Mouse (Mus musculus): ENCODE data around the gene Slc36a3. TPM values are rescaled to one million over a fixed set of nuclear protein-coding genes. Genes with fewer than 3 reads are reported as not detected.

The Slc36a3 gene
- total RNA-seq (2021), result not detected
- long read RNA-seq, result 0 reads

DNA sequence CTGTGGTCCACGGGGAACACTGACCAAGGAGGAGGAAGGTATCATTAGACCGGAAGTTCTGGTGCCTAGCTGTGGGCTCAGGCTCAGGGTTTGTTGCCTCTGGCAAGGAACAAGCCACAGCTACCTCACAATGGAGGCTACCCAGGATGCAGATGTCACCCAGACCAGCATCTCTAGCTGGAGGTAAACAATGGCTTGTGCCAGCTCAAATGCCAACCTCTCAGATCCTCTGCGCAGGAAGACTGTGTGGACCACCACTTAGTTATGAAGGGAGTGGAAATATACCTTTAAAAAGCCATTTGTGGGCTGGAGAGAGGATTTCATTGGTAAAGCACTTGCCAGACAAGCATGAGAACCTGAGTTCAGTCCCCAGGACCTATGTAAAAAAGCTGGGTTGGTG is at the start of gene Slc36a3:
Gene Slc36a3, minus strand, starts transcription at position 101 of the 400 bp plus-strand sequence.
- DNase-seq (ENCODE audit: low spot score in 2 of 2), result no peak

- no peak for DNase-seq (ENCODE audit: low spot score in 2 of 2)
Observed at GRCm38 (mm10) chr11:55197740-55198510, 46.4 kb upstream of the Slc36a3 start.

- no peak for DNase-seq (ENCODE audit: low spot score in 2 of 2)
Observed at GRCm38 (mm10) chr11:55197086-55197485, 45.6 kb upstream of the Slc36a3 start.

GRCm38 (mm10) chr11:55190216-55190615 is 38.7 kb upstream of the Slc36a3 start:
- no peak for DNase-seq (ENCODE audit: low spot score in 2 of 2)

DNA sequence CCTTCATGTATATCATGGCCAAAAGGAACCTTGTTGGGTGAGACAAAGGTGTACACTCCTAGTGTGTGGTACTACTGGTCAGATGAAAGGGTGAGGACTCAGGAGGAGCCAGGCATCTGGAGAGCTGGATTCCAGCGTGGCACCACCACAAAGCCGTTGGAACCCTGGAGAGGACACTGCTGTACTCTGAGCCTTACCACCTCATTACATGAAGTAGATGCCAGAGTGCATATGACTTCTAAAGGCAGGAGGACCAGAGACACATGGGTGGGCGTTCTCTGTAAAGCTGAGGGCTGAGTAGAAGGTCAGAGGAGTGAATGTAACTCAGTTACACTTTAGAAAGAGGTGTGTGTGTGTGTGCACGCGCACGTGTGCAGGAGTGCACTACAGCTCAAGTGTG is 36.3 kb upstream of the Slc36a3 start:
- DNase-seq (ENCODE audit: low spot score in 2 of 2), result no peak

GRCm38 (mm10) chr11:55187292-55187691 is 35.8 kb upstream of the Slc36a3 start:
- no peak for DNase-seq (ENCODE audit: low spot score in 2 of 2)

DNA sequence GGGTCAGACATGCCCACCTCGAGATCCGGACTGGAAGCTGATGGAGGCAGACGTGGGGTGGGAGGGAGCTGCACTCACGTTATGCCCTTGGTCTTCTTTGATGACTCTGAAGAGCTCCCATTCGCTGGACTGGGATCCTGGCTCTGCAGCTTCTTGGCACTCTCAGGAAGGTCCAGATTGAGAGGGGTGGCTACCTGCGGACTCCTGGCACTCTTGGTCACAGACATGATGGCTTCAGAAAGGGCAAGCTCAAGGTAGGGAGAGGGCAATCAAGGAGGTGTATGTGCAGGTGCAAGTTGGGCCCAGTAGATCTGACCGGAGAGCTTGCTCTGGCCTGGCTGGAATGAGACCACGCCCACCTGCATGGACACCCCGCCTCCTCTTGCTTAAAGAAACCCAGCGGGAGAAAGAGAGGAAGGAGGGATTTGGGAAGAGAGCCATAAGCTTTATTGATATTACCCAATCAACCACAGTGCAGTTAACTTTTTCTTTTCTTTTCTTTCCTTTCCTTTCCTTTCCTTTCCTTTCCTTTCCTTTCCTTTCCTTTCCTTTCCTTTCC is 33.3 kb upstream of the Slc36a3 start, which contains the start of gene Slc36a2:
Gene Slc36a2, minus strand, starts transcription at position 345 of the 559 bp plus-strand sequence.
- DNase-seq (ENCODE audit: low spot score in 2 of 2), result no peak

GRCm38 (mm10) chr11:55184246-55184645 is 32.7 kb upstream of the Slc36a3 start:
- DNase-seq (ENCODE audit: low spot score in 2 of 2), result no peak

- no peak for DNase-seq (ENCODE audit: low spot score in 2 of 2)
Observed at GRCm38 (mm10) chr11:55183124-55183523, 31.6 kb upstream of the Slc36a3 start.

DNA sequence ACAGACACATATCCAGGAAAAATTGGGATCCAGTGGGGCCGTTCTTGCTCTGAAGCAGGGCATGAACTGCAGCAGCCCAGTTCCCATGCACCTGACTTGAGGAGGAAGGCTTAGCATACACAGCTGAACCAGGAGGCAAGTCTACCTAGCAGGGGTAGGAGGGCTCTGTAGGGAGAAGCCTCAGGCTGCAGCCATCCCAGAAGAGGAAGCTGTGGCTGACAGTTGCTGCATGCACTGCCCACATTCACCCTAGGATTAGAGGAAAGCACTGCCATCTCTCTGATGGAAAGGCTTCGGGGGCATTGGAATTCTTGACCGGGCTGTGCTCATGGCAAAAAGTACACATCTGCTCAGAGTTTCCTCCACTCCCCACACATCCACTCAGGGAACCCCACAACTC is 28.3 kb upstream of the Slc36a3 start:
- no peak for DNase-seq (ENCODE audit: low spot score in 2 of 2)

DNA sequence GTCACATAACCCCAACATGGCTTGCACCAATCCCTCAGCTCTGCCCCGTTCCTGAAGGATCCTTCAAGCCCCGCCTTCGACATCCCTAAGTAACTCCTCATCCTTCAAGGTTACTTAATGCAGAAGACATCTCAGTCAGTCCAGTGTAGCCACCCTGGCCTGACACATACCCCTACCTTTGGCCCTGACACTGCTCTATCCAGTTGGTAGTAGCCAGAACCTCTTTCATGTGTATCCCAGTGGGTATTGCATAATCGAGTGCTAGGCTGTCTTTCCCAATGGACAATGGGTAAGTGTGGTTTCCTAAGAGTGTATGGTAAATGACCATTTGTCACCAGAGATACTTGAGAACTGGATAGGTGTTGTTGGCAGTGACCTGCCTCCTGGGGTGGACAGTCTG is 27.3 kb upstream of the Slc36a3 start:
- DNase-seq (ENCODE audit: low spot score in 2 of 2), result no peak

DNA sequence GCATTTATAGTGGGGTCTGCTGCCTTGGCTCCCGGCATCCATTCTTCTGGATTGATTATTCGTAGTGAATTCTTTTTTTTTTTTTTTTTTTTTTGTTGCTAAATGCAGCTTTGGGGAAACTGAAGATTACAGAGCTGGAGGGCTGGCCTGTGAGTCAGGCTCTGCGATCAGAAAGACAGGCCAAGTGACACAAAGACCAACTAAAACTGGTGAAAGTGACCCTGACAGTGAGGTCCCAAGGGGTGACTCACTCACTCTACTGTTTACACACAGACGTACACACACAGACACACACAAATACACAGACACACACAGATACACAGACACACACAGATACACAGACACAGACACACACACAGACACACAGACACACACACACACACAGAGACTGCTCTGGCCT is 19.0 kb upstream of the Slc36a3 start:
- no peak for DNase-seq (ENCODE audit: low spot score in 2 of 2)

DNA sequence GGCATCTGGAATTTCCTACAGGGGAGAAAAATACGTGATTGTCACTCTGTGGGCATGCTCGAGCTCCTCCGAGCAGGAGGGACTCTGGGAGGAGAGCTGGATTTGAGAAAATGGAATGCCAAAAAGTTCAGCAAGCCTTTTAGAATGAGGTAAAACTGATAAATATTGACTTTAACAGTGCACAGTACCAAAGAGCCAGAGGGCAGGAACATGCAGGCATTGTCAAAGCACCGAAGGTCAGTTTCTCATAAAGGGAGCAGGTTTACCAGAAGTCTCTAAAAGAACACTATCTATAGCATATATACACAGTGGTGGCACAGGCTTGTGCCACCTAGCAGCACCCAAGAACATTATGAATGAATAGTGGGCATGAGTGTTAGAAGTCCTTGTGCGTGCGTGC is 17.4 kb upstream of the Slc36a3 start:
- no peak for DNase-seq (ENCODE audit: low spot score in 2 of 2)

DNA sequence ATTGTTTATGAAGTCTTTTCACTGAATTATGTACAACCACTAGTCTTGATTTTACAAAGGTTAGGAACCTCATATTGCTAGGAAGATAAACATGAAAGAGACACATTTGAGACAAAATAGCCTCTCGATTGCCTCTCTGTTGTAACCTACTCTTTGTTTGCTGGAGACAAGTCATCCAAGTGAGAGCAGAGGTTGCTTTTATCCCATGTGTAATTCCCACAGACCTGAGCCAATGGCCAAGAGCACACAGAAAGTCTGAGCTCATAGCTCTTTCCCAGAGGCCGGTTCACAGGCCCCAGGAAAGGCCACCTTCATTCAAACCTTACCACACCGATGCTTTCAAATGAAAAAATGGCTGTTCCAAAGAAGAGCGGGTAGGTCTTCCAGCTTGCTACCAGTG is 17.0 kb upstream of the Slc36a3 start:
- no peak for DNase-seq (ENCODE audit: low spot score in 2 of 2)

- no peak for DNase-seq (ENCODE audit: low spot score in 2 of 2)
Observed at GRCm38 (mm10) chr11:55165748-55166147, 14.2 kb upstream of the Slc36a3 start.

DNA sequence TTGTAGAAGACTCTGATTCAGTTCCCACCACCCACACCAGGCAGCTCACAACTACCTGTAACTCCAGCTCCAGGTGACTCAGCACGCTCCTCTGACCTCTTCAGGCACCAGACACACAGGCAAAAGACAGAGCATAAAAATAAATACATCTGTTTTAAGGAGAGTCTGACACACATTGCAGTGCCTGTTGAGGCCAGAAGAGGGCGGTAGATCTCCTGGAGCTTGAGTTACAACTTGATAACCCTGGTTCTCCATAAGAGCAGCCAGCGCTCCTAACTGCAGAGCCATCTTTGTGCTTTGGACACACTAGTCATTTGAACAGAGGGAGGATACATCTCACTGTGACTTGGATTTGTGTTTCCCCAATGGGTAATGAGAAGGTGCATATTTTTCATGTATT is 13.2 kb upstream of the Slc36a3 start:
- DNase-seq (ENCODE audit: low spot score in 2 of 2), result peak in 1 of 2 experiments; percentile 67

GRCm38 (mm10) chr11:55162670-55163069 is 11.2 kb upstream of the Slc36a3 start:
- DNase-seq (ENCODE audit: low spot score in 2 of 2), result peak; percentile 9 to 72

DNA sequence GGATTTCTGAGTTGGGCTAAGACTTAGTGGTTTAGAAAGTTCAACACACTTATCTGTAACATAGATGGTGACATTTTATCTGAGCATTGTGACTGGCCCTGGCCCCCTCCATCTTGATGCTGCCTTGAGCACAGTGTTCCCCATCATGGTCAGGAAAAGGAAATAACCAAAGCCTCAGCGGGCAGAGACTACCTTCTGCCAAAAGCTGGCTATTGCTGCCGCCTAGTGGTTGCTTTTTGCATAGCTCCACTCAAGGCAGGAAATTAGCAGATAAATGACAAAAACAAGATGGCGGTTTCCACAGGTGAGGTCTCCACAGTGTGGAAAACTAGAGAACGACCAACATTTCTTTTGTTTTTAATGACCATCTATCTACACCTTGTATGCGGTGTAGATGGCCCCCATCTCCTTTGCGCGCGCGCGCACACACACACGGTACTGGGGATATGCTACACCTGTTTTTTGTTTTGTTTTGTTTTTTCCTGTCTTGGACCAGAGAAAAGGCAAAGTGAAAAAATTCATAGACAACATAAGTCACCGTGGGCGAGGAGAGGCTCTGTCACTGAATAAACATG is 7.4 kb upstream of the Slc36a3 start:
- DNase-seq (ENCODE audit: low spot score in 2 of 2), result peak; percentile 57 to 90

DNA sequence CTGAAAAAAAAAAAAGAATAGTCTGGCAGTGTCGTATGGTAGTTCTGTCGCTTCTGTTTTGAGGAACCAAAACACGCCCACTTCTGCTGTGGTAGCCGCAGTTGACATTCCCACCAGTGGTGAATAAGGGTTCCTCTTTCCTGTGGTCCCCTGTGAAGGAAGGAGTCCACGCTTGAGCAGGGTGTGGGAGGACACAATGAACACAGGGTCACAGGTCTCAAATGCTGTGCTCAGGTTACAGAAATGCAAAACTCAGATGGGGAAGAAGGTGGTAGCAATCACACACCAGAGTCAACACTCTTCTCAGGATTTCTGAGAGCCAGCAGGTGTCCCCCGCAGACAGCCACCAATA is 3.5 kb upstream of the Slc36a3 start:
- no peak for DNase-seq (ENCODE audit: low spot score in 2 of 2)

DNA sequence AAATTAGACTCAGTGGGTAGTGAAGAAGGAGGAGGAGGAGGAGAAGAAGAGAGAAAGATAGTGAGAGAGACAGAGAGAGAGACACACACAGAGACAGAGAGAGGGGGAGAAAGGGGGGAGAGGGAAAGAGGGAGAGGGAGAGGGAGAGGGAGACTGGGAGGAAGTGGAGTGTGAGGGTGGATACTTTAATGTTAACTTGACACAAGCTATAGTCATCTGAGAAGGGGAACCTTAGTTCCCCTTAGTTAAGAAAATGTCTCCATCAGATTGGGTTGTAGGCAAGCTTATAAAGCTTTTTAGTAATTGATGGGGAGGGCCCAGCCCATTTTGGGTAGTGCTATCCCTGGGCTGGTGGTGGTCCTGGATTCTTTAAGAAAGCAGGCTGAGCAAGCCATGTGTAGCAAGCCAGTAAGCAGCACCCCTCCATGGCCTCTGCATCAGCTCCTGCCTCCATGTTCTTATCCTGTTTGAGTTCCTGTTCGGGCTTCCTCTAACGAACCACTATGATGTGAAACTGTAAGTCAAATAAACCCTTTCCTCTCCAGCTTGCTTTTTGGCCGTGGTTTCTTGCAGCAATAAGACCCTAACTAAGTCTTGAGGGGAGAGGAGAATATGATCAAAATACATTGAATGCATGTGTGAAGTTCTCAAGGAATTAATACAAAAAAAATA is 3.0 kb upstream of the Slc36a3 start:
- no peak for DNase-seq (ENCODE audit: low spot score in 2 of 2)

DNA sequence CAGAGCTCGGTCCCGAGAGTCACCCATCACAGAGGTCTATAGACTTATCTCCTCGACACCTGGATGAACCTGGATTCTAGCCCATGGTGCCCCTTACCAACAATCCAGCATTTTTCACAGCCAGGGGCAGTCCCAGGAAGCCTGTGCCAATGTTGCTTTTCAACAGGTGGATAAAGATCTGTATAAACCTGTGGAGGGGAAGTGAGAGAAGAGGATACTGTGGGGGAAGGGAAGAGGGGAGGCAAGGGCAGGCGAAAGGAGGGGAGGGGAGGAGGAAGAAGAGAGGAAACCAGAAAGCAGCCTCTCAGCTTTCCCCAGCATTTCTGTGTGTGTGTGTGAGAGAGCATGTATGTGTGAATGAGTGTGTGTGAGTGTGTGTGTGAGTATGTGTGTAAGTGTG is 3.0 kb downstream of the Slc36a3 start:
- DNase-seq (ENCODE audit: low spot score in 2 of 2), result no peak

DNA sequence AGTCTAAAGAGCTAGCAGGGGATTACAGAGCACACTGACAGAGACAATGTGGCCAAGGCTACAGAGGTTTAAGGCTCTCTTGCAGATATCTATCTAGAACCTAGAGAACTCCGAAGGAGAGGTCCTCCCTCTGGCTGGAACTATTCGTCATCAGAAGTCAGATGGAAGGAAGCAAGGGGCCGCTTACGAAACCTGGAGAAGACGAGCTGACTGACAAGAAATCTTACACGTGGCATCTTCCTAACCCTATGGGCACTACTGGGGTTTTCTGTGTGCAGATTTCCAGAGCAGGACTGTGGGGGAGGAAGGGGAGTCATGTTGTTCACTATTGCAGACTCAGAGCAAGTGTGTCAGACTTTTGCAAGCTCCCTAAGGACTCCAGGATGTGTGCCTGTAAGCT is 4.1 kb downstream of the Slc36a3 start:
- DNase-seq (ENCODE audit: low spot score in 2 of 2), result no peak
